Mouse (Mus musculus): ENCODE data around the gene Hlcs.

DNA sequence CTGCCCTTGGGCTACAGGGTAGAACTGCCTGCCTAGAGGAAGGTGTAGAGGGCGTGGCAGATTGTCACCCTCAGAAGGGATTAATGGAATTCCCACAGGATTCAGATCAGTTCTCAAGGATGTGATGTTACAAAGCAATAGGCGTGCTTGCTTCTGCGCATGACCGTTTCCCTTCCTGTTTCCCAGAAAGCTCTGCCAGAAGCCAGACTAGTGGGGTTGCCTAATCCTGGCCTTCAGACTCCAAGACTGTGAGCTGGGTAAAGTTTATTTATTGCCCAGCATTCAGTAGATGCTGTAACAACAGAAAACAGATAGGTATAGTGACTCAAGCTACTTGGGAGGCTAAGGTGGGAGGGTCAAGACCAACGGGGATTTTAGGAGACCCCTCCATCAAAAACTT lies 15.3 kb downstream of the Hlcs start:
- TF ChIP-seq CTCF (IDR thresholded peaks at IDR 0.05; ENCODE audit: low read depth, low read length) (no peak), POLR2A (IDR thresholded peaks at IDR 0.05; ENCODE audit: borderline replicate concordance, low read depth, low read length) (no peak)

All from bone marrow macrophage, adult 2 months (primary cell).